Mouse (Mus musculus): ENCODE results near the gene Slc26a5. TPM values are rescaled to one million over a fixed set of nuclear protein-coding genes. Genes with fewer than 3 reads are reported as not detected.

Slc26a5 gene
- not detected for total RNA-seq (2021)
- long read RNA-seq, experiment 1: 0 reads
- long read RNA-seq, experiment 2: 0 reads

DNA sequence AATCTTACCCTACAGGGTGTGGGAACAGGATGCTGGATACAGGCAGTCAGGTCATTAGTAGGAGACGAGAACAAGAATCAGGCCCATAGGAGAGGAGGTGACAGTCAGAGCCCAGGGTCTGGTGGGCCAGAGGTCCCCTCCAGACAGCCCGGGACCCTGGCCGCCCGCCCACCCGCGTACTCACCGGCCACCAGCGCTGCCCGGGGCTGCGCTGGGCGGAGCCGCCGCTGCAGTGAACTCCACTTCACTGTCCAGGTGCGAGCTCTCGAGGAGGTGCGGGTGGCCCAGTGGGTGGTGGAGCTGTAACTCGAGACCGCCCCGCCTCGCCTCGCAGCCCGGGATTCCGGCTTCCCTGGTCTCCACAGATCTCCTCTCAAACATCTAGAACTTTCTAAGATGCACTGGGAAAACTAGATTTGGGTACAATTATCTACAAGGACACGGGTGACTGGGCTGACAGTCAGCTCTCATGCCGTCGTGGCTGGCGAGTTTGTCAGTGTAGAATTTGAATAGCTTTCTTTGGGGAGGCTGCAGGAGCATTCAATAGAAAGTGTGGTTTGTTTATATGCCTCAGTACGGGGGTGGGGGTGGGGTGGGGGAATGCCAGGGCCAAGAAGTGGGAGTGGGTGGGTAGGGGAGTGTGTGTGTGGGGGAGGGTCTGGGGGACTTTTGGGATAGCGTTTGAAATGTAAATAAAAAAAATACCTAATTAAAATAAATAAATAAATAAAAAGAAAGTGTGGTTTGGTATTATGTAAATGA is at the start of gene Slc26a5:
Slc26a5 (minus strand) TSS at position 259 of the 762 bp plus-strand sequence.
- no peak for DNase-seq (ENCODE audit: low spot score in 2 of 2)

GRCm38 (mm10) chr5:21914776-21915175 is 49.4 kb upstream of the Slc26a5 start:
- no peak for DNase-seq (ENCODE audit: low spot score in 2 of 2)

- no peak for DNase-seq (ENCODE audit: low spot score in 2 of 2)
These were observed 47.6 kb upstream of the Slc26a5 start for GRCm38 (mm10) chr5:21912835-21913530.

DNA sequence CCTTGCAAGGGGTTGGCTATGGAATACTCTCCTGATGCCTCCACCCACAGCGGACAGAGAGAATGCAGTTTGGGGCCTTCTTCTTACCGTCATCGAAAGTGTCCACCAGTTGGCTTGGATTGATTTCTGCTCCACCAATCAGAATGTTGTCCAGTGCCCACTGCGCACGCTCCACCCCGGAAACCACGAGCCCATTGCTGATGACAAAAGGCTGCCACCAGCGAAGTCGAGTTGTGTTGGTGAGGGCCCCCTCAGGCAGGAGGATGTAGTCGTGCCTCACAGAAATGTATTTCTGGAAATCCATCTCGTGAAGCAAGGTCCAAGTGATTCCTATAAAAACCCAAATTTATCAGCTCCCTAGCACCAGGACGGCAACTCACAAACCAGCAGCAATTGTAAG is 45.3 kb upstream of the Slc26a5 start:
- DNase-seq (ENCODE audit: low spot score in 2 of 2): no peak

DNA sequence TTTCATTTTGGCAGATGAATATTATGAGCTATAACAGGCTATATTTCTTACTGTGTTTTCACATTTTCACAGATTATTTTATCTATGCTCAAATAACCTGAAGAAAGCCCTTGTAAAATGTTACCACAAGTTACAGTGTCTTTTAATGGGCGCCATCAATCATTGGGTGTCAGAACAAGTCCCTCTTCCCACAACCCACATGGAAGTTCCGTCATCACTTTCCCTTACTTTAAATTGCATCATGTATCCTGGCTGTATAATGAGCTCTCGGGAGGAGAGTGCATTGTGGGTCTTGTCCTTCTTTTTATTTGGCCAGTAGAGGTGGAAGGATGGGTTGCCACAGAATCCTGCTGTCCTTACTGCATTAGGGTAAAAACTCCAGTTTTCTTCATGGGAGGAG is 44.3 kb upstream of the Slc26a5 start:
- no peak for DNase-seq (ENCODE audit: low spot score in 2 of 2)

DNA sequence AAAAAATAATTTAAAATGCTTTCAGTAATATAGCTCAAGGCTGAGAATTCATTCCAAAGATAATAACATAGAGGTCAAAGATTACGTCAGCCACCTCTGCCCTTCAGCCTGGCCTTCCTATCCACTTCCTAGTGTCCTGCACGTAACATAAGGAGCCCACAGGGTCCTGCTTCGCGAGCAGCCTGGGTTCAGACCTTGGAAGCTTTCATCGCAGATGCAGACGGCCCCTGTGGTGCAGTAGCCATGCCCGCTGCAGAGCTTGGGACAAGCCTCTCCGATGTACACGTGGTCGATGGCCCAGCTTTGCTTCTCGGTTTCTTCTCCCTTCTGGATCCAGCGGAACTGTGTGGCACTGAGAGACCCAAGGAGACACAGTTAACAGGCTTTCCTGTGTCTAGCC is 36.0 kb upstream of the Slc26a5 start:
- DNase-seq (ENCODE audit: low spot score in 2 of 2): peak in 1 of 2 experiments; percentile 48

GRCm38 (mm10) chr5:21900891-21901290 is 35.5 kb upstream of the Slc26a5 start:
- DNase-seq (ENCODE audit: low spot score in 2 of 2): no peak

- no peak for DNase-seq (ENCODE audit: low spot score in 2 of 2)
These were observed 33.5 kb upstream of the Slc26a5 start for GRCm38 (mm10) chr5:21898875-21899274.

DNA sequence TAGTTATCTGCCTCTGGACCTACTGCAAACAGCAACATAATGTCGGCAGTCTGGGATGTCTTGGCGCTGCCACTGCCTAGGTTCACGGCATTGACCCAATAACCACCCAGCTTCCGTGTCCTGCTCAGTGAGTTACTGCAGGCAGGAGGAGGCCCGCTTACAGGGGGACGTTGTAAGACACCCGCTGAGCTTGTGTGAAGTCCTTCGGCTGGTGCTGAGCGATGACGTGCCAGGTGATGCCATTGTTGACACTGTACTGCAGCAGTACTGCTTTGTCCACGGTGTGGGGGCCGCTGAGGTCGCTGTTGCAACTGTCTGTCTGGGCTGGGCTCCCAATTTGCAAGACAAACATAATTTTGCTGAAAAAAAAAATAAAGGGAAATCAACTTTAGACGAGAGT is 31.2 kb upstream of the Slc26a5 start:
- no peak for DNase-seq (ENCODE audit: low spot score in 2 of 2)

DNA sequence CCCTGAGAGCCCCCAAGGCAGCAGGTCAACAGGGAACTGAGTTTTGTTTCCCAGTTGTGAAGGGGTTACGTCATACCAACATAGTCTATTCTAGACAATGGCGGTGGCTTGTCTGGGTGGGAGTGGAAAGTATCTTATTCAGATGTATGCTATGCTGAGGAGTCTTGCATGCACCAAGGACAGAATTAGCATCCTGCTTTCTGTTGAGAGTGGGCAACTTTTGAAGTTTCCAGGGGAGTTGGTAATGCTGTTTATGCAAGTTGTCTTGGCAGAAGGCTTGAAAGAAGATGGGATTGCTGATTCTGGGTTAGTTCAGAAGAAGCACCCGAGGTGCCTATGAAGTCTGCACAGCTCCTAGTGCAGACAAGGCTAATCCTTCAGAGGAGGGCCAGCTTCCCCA is 28.8 kb upstream of the Slc26a5 start:
- DNase-seq (ENCODE audit: low spot score in 2 of 2): no peak

GRCm38 (mm10) chr5:21866750-21867149 is 1.3 kb upstream of the Slc26a5 start:
- no peak for DNase-seq (ENCODE audit: low spot score in 2 of 2)

DNA sequence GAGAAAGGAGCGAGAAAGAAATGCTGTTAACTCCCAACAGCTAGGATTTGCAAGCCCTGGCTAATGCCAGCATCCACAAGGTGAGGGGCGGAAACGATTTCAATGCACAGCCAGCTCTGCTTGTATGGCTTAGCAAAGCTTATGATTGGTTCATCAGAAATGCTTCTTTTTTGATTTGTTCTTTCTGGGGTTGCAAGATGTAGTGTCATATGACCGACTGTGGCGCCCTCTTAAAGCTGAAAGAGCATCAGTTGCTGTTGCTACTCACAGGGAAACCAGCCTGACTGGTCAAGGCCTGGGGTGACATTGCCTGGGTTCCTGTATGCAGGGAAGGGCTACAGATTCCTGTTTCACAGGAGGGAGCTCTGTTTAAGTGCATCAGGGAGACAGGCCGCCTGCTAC is 908 bp upstream of the Slc26a5 start:
- no peak for DNase-seq (ENCODE audit: low spot score in 2 of 2)

DNA sequence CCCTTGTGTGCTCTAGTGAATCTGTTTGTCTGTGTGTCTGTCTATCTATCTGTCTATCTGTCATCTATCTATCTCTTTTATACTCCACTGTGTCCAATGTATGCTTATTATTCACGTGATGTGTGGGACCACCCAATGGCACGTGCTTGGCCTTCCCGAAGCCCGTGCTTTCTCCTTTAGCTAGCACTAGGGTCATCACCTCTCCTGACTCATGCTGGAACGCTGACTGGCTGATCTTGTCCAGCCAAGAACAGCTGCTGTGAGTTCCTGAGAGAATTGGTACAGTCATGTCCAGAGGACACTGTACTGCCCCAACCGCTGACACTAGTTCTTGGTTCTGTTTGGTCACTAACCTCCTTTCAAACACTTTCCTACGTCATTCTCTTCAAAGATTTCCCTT is 6.8 kb downstream of the Slc26a5 start:
- no peak for DNase-seq (ENCODE audit: low spot score in 2 of 2)

DNA sequence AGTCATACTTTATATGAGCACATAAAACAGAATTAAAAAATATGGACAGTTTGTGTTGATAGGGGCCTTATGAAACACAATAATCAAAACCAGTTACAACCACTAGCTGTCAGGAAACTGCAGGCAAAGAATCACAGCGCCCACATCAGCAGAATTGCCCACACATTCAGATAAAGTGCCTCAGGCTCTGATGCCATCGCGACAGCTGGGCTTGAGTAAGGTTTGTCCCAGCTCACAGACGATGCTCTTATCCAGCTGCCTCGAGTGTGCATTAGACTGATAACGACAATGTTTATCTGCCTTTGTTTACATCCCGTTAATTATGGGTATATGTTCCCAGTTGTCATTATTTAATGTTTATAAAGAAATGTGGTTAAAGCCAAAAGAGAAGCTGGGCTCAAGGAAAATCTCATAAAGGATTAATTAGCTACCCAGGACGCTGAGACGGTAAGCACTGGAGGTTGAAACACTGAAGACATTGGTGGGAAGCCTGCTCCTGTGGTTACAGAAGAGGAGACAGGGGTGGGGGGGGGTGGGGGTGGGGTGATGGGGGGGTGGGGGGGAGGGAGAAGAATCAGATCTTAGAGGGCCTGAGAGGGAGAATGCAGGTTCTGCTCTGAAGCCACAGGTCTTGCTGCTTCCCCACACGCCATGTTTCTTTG is 13.6 kb downstream of the Slc26a5 start:
- no peak for DNase-seq (ENCODE audit: low spot score in 2 of 2)

- DNase-seq (ENCODE audit: low spot score in 2 of 2): no peak
These were observed 18.0 kb downstream of the Slc26a5 start for GRCm38 (mm10) chr5:21847438-21847837.

- DNase-seq (ENCODE audit: low spot score in 2 of 2): no peak
These were observed 18.7 kb downstream of the Slc26a5 start for GRCm38 (mm10) chr5:21846616-21847290.

- DNase-seq (ENCODE audit: low spot score in 2 of 2): no peak
These were observed 20.7 kb downstream of the Slc26a5 start for GRCm38 (mm10) chr5:21844676-21845075.

- DNase-seq (ENCODE audit: low spot score in 2 of 2): no peak
These were observed 33.6 kb downstream of the Slc26a5 start for GRCm38 (mm10) chr5:21831761-21832160.

GRCm38 (mm10) chr5:21828855-21829254 is 36.5 kb downstream of the Slc26a5 start:
- no peak for DNase-seq (ENCODE audit: low spot score in 2 of 2)

DNA sequence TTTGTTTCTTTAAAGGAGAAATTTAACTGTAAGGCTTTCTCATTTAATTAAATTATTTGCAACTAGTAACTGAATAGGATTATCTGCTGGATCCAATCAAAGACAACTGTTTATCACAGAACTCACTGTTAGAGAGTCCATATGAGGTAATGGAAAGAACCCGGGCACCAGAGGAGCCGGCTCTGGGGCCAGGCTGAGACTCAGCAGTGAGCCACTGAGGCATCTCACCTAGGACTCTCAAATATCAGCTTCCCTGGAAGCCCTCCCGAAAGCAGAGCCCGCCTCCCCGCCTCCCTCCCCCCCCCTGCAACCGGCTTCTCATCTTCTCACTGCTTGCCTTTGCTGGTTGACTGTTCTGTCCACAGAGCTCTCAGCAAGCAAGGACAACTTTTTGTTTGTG is 37.8 kb downstream of the Slc26a5 start:
- no peak for DNase-seq (ENCODE audit: low spot score in 2 of 2)

DNA sequence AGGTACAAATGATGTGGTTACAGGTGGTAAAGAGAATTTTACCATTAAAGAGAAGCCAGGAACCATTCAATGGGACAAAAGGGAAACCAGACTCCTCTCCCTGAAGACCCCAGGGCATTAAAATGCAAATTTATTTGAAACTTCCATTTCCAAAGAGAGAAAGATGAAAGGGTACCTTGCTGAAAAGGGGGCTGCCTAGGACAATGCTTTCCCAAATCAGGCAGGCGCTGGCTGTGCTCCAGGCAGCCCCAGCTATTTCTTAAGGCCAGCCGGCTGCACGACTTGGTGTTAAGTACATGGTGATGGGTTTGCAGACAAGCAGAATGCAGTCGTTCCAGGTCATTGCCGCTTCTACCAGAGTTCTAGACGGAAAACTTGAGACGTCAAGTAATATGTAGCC is 39.0 kb downstream of the Slc26a5 start:
- no peak for DNase-seq (ENCODE audit: low spot score in 2 of 2)

All from adrenal gland, adult 18-20 months (tissue).